Mouse (Mus musculus) kidney, embryonic 14.5 days (tissue): Measurements from ENCODE around the gene Pacs2. TPM values are rescaled to one million over a fixed set of nuclear protein-coding genes. Genes with fewer than 3 reads are reported as not detected.

Experiments
- ATAC-seq: fragments of 200-750 bp; cut with Nextera tagmentation; 2 replicates; pipeline ENCODE4 v1.8.0; 2017; ENCODE audit warnings: moderate number of reproducible peaks, mild to moderate bottlenecking, moderate TSS enrichment, moderate library complexity; ENCODE audit not compliant: low FRiP score, low TSS enrichment
- H3K27ac ChIP-seq: fragments of 300-500 bp; sonication (generic); 2 replicates; pipeline ENCODE4 v1.5.1; 2014; ENCODE audit warnings: low read depth, mild to moderate bottlenecking, low read length, moderate library complexity, mixed read lengths
- H3K27me3 ChIP-seq: fragments of 300-500 bp; sonication (generic); 2 replicates; pipeline ENCODE4 v1.6.1; 2014; ENCODE audit warnings: mild to moderate bottlenecking, low read length; ENCODE audit not compliant: control insufficient read depth, insufficient read depth
- H3K36me3 ChIP-seq: fragments of 300-500 bp; sonication (generic); 2 replicates; pipeline ENCODE4 v1.6.1; 2014; ENCODE audit warnings: low read length, mixed read lengths; ENCODE audit not compliant: control insufficient read depth, insufficient read depth
- H3K4me1 ChIP-seq: fragments of 300-500 bp; sonication (generic); 2 replicates; pipeline ENCODE4 v1.6.1; 2014; ENCODE audit warnings: low read length, mixed read lengths; ENCODE audit not compliant: control insufficient read depth, insufficient read depth
- H3K4me2 ChIP-seq: fragments of 300-500 bp; sonication (generic); replicated peaks from 2 replicates; pipeline ENCODE4 v1.6.1; 2014; ENCODE audit warnings: low read depth, mild to moderate bottlenecking, low read length
- H3K4me3 ChIP-seq: fragments of 300-500 bp; sonication (generic); 2 replicates; pipeline ENCODE4 v1.5.1; 2014; ENCODE audit warnings: mild to moderate bottlenecking, low read length
- H3K9ac ChIP-seq: fragments of 300-500 bp; sonication (generic); 2 replicates; pipeline ENCODE4 v1.6.1; 2014; ENCODE audit warnings: low read depth, mild to moderate bottlenecking, low read length, moderate library complexity
- H3K9me3 ChIP-seq: fragments of 300-500 bp; sonication (generic); 2 replicates; pipeline ENCODE4 v1.6.1; 2016; ENCODE audit warnings: low read length; ENCODE audit not compliant: control insufficient read depth
- WGBS: fragments of 180-500 bp; shearing (Covaris S2); extraction: QIAGEN DNeasy Blood & Tissue Kit; methylation state at CpG from one replicate; pipeline ENCODE4 v1.1.7; 2014; 5-methylcytosine and 5-hydroxymethylcytosine counted together
- polyA plus RNA-seq: library from polyadenylated mRNA; unstranded; fragments of >200 nt; fragmentation: Nextera tagmentation; extraction: Ambion mirVana; gene quantifications from 2 replicates; pipeline ENCODE4 v1.2.1, GENCODE M21; 2014

The Pacs2 gene
- polyA plus RNA-seq, 1 experiment from 2014 or later = 14.6 TPM

DNA sequence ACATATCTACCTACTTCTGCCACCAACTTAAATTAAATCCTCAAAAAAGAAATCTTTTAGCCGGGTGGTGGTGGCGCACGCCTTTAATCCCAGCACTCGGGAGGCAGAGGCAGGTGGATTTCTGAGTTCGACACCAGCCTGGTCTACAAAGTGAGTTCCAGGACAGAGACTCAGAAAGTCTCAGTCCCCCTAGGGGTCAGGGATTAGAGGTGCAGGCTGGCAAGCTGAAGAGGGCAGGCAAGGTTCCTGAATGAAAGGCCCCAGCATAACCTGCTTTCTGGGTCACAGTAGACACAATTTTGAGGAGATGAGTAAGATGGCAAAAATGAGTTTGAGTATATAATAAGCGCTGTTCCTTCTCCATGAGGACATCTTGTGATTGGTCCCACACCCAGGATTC is 29.0 kb upstream of the Pacs2 start:
- Histone ChIP-seq H3K27me3 (no peaks in the 10 kb centered on the region), H3K4me2 (no peak overlapping the region), H3K9me3 (no peaks in the 10 kb centered on the region), H3K4me1 (no peaks in the 10 kb centered on the region), H3K4me3 (no peak overlapping the region), H3K36me3 (peaks cover 68% of the 10 kb centered on the region), H3K9ac (no peak overlapping the region), H3K27ac (no peak overlapping the region)
- ATAC-seq = no peak
- 94% methylated on average over 6 of the region's 6 CpGs for WGBS

DNA sequence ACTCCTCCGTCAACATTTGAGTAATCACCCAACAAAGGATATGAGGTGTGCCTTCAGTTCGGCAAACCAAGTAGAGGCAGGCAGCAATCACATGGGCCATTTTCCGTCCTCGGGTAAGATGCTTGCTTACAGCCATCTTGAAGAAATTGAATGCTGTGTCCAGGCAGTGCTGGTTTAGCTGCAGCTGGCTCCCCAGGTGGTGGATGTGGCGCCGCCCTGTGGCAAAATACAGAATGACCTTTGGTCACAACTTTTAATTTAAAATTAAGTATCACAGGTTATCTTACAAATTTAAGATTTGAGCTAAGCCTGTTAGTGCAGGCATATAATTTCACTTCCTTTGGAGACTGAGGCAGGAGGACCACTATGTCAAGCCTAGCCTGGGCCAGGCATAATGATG is 26.4 kb upstream of the Pacs2 start:
- ATAC-seq = no peak
- no peak overlapping the region for H3K27ac ChIP-seq
- H3K36me3 ChIP-seq = peaks cover 63% of the 10 kb centered on the region
- H3K4me3 ChIP-seq = no peak overlapping the region
- H3K9ac ChIP-seq = no peak overlapping the region
- H3K4me2 ChIP-seq = no peak overlapping the region
- H3K4me1 ChIP-seq = no peaks in the 10 kb centered on the region
- no peaks in the 10 kb centered on the region for H3K9me3 ChIP-seq
- WGBS = 69% methylated on average over 6 of the region's 6 CpGs
- no peaks in the 10 kb centered on the region for H3K27me3 ChIP-seq

- no peak overlapping the region for H3K9ac ChIP-seq
- no peak overlapping the region for H3K27ac ChIP-seq
- H3K4me3 ChIP-seq = no peak overlapping the region
- WGBS = 84% methylated on average over 5 of the region's 5 CpGs
- H3K27me3 ChIP-seq = no peaks in the 10 kb centered on the region
- H3K36me3 ChIP-seq = peaks cover 45% of the 10 kb centered on the region
- H3K4me1 ChIP-seq = no peaks in the 10 kb centered on the region; the same call in 1 of the 2 replicates
- no peak overlapping the region for H3K4me2 ChIP-seq
- ATAC-seq = no peak
- H3K9me3 ChIP-seq = no peaks in the 10 kb centered on the region
Measured at GRCm38 (mm10) chr12:112990706-112991405, 23.5 kb upstream of the Pacs2 start.

- peaks cover 41% of the 10 kb centered on the region for H3K36me3 ChIP-seq
- no peak overlapping the region for H3K4me2 ChIP-seq
- H3K27ac ChIP-seq = no peak overlapping the region
- no peaks in the 10 kb centered on the region; the same call in 1 of the 2 replicates for H3K4me1 ChIP-seq
- ATAC-seq = no peak
- H3K9ac ChIP-seq = no peak overlapping the region
- 98% methylated on average over 2 of the region's 2 CpGs for WGBS
- no peaks in the 10 kb centered on the region for H3K9me3 ChIP-seq
- no peaks in the 10 kb centered on the region for H3K27me3 ChIP-seq
- H3K4me3 ChIP-seq = no peak overlapping the region
Measured at GRCm38 (mm10) chr12:112991444-112991843, 22.9 kb upstream of the Pacs2 start.

- H3K4me1 ChIP-seq = peaks cover 10% of the 10 kb centered on the region
- no peak overlapping the region for H3K9ac ChIP-seq
- H3K4me3 ChIP-seq = no peak overlapping the region
- WGBS = 57% methylated on average over 4 of the region's 4 CpGs
- H3K27ac ChIP-seq = no peak overlapping the region
- no peak overlapping the region for H3K4me2 ChIP-seq
- H3K27me3 ChIP-seq = no peaks in the 10 kb centered on the region
- H3K9me3 ChIP-seq = no peaks in the 10 kb centered on the region
- 0 out of 2 replicates have a peak, but pooled peaks have one; percentile 13 for ATAC-seq
- H3K36me3 ChIP-seq = peaks cover 26% of the 10 kb centered on the region; the same call in 1 of the 2 replicates
Measured at GRCm38 (mm10) chr12:112994153-112994552, 20.2 kb upstream of the Pacs2 start.

GRCm38 (mm10) chr12:112999569-113000293 is 14.6 kb upstream of the Pacs2 start:
- WGBS = 2% methylated on average over 55 of the region's 56 CpGs
- Histone ChIP-seq H3K4me2 (peak overlapping the region; percentile 63), H3K27ac (peak overlapping the region; percentile 89), H3K27me3 (no peaks in the 10 kb centered on the region), H3K9me3 (no peaks in the 10 kb centered on the region), H3K4me1 (peaks cover 15% of the 10 kb centered on the region), H3K4me3 (peak overlapping the region; percentile 80), H3K36me3 (peaks cover 3% of the 10 kb centered on the region; the same call in 1 of the 2 replicates), H3K9ac (peak overlapping the region; percentile 96)
- 0 out of 2 replicates have a peak, but pooled peaks have one; percentile 6 for ATAC-seq

GRCm38 (mm10) chr12:113000294-113001132 is 13.8 kb upstream of the Pacs2 start, which contains the start of gene Brf1:
TSS of gene Brf1 (minus strand) at chr12:113000704.
- peak; percentile 96 for ATAC-seq
- peaks cover 3% of the 10 kb centered on the region; the same call in 1 of the 2 replicates for H3K36me3 ChIP-seq

GRCm38 (mm10) chr12:113001133-113001474 is 13.2 kb upstream of the Pacs2 start:
- Histone ChIP-seq H3K4me3 (peak overlapping the region; percentile 80), H3K27me3 (no peaks in the 10 kb centered on the region), H3K27ac (peak overlapping the region; percentile 93), H3K9ac (peak overlapping the region; percentile 54), H3K4me1 (peaks cover 15% of the 10 kb centered on the region), H3K36me3 (no peaks in the 10 kb centered on the region; the same call in 1 of the 2 replicates), H3K4me2 (peak overlapping the region; percentile 61), H3K9me3 (no peaks in the 10 kb centered on the region)
- WGBS = 3% methylated on average over 5 of the region's 5 CpGs
- no peak for ATAC-seq

More at GRCm38 (mm10) chr12:113000294-113001132, 13.8 kb upstream of the Pacs2 start, which contains the start of gene Brf1:
- Histone ChIP-seq H3K27ac (peak within 1 kb of the TSS; percentile 93), H3K4me1 (peaks cover 15% of the 10 kb centered on the region), H3K27me3 (no peaks in the 10 kb centered on the region), H3K9me3 (no peaks in the 10 kb centered on the region), H3K4me2 (peak within 1 kb of the TSS; percentile 63), H3K9ac (peak within 1 kb of the TSS; percentile 96), H3K4me3 (peak within 1 kb of the TSS; percentile 80)
- under 1% methylated on average over 93 of the region's 96 CpGs for WGBS
